Mouse (Mus musculus) Muller cell, postnatal 12 days (primary cell): ENCODE results near the gene Heatr5a.

Experiments
- DNase-seq: peaks from one replicate; pipeline ENCODE4 v3.0.0-alpha.2; 2015; ENCODE audit errors: inconsistent ontology term

Heatr5a gene

DNA sequence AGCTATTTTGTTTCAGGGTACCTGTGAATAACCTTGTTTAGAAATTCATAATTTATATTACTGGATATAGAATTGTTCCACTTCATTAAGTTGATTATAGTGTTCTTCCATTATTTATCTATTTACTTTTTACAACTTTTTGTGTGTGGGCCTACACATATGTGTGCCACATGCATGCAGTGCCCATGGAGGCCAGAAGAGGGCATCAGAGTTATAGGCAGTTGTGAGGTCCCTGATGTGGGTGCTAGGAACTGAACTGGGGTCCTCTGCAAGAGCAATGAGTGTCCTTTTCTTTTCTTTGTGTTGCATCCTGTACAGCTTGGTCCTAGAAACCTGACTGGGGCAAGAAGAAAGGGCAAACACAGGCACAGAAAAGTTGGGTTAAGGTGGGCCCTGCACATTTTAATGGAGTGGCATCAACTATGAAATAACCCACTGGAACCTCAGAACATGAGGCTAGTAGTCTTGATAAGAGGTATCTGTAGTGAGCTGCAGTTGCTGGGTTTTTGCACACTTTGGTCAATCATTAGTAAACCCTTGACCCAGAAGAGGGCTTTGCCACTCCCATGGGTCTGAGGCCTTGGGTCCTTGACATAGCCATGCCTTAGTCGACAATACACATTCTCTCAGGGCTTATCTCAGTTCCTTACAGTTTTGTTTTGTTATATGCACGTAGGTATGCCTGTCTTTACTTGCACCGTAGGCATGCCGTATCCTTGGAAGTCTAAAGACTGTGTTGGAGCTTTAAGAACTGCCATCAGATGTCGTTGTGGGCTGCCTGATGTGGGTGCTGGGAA is 1.3 kb upstream of the Heatr5a start:
- DNase-seq: no peak

DNA sequence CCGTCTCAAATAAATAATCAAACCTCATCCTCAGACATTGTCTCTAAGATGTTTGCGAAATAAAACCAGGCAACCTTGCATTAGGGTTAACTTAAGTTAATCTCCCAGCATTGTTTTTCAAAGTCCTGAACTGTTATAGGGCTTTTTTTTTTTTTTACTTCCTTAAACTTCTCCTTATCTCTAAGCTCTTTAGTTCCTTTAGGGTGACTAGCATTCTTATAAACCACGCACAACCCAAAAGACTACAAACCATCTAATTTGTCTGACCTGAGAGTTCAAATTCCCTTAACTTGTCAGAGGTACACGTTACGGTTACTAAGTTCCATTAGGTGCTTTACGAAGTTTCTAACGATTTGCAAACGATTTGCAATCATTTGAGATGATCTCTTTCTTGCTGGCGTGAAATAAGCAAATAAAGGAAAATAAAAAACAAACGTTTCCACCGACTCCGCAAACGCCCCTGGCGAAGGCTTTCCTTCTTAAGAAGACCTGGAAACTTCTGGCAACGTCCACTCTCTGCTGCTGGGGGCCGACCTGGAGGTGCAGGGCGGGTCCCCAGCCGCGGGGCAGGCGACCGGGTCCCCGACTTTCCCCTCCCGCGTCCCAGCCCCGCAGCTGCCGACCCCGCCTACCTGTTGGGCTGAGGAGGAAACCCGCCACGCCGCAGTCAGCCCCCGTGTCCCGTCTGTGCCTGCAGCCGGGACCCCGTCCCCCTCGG is 610 bp downstream of the Heatr5a start:
- DNase-seq: no peak

DNA sequence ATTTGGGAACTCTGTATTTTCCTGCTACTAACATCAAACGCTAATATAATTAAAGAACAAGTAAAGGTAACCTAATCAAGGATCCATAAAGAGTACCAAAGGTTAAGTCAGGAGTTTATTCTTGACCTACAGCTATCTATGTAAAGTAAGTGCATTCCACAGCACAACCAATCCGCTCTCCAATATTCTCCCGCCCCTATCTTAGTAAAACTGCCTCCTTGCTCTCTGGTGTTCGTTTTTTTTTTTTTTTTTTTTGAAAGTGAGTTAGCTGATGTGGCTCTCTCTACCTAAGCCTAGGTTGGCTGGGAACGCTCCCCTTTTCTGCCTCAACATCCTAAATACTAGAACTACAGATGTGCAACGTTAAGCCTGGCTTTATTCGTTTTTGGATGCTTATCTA is 1.2 kb downstream of the Heatr5a start:
- no peak for DNase-seq

DNA sequence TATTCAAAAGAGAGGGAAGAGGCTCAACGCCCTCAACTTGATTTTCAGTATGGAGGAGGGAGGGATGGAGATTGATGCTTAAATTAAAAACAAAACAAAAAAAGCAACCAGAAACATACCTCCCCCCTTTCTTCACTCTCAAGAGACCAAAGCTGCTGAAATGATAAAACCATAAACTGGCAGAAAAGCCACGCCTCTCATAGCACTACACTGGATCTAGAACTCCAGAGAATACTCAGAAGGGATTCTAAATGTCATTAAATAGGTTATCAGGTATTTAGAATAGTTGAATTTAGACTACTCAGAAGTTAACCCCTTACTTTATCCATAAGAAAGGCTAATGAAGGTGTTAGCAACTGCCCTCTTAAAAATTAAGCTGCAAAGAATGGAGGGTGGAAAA is 2.0 kb downstream of the Heatr5a start:
- DNase-seq: no peak

DNA sequence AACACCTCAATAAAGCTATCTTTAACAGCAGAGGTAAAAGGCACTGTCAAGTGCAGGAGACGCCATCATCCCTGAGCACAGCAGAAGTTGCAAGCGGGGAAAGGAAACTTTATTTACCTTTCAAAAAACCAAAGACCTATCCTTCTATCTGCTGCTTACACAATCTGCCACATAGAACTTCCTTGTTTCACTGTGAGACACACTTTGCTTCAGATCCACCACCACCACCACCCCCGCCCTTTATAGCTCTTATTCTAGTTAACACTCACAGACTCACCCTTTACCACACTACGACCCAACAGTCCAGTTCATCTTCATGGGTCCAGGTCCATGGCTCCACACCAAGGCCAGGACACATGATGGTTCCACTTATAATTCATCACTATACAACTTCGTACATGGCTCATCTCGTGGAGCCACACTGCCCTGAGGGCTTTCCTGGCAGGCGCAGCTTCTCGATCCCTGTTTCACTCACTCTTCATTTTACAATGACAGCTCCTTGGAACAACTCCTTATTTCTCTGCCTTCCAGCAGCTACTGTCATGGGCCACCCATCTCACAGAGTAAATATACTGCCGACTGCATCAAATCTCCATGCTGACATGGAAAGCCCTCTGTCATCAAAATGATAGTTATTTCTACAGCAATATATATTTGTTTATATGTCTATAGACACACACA is 3.1 kb downstream of the Heatr5a start:
- DNase-seq: no peak

DNA sequence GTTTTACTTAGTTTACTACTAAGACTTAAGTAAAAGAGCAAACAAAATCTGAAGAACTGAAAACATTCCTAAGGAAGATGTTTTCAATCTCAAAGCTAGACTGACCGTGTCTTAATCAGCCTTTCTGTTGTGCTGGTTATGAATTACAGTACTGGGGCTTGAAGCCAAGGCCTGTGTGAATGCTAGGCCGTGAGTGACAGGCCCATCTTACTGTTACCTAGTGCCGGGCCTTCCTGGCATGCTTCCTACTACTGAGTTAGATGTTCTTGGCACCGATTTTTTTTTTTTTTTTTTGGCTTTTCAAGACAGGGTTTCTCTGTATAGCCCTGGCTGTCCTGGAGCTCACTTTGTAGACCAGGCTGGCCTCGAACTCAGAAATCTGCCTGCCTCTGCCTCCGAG is 13.5 kb downstream of the Heatr5a start:
- no peak for DNase-seq

DNA sequence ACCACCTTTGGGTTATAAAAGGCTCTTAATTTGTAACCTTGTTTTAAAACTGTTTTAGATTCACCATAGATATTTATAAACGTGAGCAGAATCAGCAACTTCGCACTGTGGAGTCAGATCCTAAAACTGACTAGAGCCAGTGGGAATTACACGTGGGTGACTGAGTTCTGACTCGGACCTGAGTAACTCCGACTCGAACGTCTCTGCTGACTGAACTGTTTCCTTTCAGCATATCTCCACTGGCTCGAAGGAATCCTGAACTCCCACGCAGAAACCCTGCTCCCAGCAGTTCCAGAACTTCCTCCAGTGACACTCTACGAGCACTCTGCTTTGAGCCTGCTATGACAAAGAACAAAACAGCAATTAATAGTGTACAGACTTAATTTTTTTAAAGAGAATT is 18.8 kb downstream of the Heatr5a start:
- DNase-seq: peak; percentile 44

DNA sequence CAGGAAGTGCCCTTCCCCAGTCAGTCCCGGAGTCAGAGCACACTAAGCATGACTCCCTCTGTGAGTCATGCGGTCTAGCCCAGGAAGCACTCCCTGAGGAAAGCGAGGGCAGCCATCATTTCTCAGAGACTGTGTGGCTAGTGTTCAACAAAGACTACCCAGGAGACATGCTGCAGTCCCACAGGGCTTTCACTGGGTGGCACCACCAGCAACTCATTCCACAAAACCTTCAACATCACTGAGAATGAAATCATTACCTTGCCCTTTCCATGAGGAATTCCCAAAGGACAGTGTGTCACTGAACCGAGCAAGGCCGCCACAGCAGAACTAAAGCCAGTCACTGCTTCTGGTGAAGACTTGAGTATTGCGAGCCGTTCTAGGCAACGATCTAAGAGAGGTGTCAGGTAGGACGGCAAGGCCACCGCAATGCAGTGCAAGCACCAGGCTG is 23.6 kb downstream of the Heatr5a start:
- DNase-seq: peak; percentile 47

DNA sequence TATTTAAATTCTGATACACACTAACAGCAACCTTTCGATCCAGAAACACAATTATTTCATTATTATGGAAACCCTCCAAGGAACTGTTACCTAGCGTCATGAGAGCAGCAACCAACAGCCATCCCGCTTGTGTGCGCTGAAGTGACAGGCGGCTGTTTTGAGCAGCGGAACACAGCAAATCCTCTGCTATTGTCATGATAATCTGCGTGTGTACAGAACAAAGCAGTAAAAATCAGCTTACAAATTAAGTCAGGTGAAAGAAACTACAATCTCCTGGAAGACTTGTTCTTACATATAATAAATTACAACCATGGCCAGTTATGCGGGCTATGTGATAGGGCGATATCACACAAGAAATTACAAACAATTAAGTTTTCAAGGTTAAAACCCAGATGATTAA is 25.8 kb downstream of the Heatr5a start:
- no peak for DNase-seq

DNA sequence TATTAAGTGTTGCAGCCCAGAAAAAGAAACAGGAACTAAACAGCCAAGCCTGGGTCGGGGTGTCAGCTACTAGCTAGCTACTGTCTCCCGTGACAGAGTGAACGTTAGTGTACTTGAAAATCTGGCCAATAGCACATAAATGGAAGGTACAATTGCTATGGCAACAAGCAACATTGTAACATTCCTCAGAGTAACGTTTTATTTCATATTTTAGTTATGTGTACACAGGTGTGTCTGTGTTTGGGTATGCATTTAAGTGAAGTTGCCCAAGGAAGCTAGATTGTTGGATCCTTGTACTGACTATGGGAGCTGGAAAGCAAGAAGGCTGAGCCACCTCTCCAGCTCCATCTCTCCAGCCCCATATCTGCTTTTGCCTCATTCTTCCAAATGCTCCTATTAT is 31.3 kb downstream of the Heatr5a start:
- no peak for DNase-seq

DNA sequence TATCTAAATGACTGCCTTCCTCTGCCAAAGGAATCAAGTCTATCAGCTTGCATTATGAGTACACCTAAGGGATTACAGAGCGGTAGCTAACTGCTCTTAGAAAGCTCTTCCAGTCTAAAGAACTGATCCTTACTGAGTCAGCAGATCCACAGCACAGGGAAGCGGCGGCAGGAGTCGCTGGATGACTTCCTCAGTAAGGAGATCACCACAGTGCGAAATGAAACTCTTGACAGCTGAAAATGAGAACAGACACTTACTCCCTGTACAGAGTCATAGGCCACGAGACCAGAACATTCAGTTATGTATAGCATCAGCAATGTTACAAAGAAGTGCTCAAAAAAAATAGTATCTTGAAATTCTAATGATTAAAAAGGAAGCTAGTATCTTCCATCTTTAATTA is 33.2 kb downstream of the Heatr5a start:
- DNase-seq: no peak

DNA sequence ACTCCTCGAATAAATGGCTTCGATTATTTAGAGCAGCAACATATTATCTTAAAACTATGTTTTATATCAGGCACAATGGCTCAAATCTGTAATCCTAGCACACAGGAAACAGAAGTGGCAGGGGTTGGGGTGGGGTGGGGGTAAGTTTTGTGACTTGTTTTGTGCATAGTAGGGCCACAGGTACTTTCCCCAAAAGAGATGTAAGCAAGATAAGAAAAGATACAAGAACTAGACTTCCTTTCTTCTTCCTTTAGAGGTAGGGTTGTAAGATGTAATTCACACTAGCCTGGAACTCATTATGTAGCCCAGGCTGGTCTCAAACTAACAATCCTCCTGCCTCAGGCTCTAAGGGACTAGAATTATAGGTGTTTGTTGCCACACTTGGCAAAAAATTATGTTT is 41.5 kb downstream of the Heatr5a start:
- no peak for DNase-seq

DNA sequence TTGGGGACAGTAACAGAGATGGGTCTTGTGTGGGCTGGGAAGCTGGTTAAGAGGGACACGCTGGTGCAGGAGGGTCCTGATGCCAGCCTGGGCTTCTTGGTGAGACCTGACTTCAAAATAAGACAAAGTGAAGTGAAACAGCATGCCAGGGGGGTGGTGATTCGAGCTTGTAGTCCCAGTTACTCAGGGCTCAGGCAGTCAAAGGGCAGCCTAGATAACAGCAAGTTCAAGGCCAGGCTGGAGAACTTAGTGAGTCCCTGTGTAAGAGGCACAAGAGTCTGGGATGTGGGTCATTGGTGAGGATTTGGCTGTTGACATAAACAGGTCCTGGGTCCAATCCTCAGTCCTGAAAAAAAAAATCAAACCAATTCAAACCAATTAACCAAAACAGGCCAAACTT is 53.9 kb downstream of the Heatr5a start:
- no peak for DNase-seq

DNA sequence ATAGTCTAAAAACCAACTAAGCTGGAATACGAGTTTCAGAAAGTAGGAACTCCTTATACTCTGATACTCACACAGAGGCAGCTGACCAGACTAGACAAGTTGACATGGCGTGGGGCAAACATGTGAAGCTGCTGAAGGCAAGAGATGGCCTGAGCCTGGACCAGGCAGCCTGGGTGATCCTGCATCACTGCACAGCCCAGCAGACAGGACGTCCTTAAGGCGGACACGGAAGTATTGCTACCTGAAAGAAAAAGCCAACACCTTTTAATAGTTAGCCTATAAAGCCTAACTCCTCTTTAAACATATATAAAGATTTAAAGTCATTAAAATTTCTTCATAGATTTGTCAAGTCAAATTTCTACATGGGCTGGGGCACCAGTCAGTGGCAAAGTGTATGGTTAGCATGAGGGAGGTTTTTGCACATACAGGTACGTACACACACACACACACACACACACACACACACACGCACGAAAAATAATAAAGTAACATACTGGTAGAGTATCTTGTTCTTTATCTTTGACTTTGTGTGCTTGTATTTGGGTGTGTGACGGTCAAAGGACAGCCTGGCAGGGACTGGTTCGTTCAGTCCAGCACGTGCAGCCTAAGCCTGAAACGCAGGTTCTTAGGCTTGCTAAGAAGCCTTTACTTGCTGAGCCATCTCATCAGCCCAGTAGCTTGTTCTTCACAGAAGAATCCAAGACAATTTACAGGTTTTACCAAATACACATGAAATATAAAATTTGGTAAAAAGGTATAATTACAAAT is 56.0 kb downstream of the Heatr5a start:
- no peak for DNase-seq

DNA sequence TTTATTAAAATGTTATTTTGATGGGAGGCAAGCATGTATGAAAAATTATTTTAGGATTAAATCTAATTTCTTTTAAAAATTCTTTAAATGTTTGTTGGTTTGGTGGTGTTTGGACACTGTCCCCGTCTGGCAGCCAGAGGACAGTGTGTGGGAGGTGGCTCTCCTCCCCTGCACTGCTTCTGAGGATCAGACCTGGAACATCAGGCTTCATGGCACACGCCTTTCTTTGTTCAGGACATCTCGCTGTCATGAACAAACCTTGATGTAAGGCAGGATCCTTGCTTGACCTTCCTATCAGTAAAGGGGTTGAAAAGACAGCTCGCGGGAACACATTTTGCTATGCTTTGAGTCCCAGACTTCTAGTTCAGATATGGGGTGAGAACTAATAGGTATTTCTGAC is 61.9 kb downstream of the Heatr5a start:
- no peak for DNase-seq

DNA sequence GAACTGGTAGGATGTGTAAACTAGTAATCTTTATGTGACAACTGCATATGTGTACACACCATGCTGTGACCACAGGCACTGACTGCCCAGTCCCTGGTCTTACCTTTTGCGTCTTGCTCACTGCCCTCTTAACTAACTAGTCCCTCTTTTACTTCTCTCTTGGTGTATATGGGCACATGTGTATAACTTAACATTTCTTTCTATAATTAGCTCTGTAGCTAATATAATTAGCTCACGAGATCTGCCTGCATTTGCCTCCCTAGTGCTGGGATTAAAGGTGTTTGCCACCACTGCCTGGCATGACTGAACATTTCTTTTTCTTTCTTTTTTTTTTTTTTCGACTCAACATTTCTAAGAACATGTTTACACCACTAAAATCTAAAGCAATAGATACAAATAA is 63.6 kb downstream of the Heatr5a start:
- no peak for DNase-seq

DNA sequence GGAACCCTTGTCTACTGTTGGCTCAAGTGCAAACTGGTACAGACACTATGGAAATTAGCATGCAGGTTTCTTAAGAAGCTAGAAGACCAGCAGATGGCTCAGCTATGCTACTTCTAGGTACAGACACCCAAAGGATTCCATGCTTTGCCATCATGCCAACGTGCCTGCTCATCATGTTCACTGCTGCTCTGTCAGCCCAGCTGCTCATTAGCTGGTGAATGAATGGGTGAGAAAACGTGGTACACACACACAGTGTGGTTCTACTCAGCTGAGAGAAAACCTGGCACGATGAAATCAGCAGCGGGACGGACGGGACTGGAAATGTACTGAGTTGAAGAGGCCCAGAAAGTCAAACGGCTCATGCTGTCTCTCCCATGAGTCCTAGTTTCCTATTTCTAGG is 70.6 kb downstream of the Heatr5a start:
- peak; percentile 40 for DNase-seq

DNA sequence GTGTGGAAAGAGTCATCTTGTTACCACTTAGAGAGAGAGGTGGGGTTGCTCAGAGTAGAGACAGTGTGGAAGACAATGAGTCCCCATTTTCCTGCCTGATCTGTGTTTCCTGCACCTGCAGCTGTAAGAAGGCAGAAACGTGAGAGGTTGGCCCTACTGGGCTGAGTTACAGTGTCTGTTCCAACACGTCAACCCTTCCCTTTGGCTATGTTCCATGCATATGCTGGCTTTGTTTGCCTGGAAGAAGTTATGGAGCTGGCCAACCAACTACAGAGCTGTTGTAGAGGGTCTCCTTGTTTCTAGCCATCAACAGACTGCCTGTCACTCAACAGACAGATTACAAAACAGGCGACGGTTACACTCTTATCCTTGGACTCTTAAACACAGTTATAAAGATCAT is 74.2 kb downstream of the Heatr5a start:
- no peak for DNase-seq

DNA sequence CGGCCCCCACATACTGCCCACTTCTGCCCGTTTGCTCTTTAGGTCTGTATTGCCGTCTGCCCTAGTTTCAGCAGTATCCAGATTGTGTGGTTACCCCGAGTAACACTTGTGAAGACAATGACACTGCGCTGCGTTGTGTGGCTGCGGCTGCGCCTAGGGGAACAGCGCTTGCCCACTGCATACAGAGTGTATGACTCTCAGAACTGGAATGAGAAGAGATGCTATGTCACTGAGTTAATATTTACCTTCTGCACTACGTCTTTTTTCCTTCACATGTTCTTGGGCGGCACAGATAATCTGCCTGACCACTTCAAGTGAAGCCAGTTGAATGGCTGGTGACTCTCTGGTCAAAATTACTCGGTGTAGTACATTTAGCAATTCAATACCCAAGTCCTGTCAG is 82.5 kb downstream of the Heatr5a start:
- DNase-seq: no peak

DNA sequence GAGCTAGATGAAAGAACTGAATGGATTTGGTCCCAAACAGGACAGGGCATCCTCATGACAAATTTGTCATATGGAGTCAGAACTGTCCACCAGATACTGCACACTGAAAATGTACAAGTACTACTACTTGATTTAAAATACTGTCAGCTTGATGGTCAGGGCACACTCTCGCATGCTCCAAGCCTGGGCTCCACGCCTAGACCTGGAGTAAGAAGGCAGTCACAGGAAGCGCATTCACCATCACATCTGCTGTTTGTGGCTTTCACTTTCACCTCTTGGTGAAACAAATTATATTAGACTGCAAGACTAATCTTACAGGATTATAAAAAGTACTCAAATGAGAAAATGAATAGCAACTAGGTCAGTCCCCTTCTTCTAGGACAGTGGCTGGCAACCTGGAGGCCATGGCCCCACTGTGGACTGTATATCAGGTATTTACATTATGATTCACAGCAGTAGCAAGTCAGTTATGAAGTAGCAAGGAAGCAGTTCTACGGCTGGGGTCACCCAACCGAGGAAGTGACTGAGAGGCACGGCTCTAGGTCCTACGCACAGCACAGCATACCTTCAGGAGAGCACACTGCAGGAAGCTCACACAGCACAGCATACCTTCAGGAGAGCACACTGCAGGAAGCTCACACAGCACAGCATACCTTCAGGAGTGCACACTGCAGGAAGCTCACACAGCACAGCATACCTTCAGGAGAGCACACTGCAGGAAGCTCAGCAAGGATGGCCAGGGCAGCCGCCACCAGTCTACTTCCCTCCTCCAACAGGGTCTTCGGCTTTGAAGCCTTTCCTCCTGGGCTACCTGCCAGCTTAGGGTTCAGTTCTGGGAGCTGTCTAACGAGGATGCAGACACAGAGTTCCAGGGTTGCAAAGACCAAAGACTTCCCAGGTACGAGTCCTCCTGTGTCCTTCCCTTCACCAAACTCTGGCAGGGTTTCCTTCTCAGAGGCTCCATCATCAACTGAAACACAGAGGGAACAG is 83.5 kb downstream of the Heatr5a start:
- no peak for DNase-seq

DNA sequence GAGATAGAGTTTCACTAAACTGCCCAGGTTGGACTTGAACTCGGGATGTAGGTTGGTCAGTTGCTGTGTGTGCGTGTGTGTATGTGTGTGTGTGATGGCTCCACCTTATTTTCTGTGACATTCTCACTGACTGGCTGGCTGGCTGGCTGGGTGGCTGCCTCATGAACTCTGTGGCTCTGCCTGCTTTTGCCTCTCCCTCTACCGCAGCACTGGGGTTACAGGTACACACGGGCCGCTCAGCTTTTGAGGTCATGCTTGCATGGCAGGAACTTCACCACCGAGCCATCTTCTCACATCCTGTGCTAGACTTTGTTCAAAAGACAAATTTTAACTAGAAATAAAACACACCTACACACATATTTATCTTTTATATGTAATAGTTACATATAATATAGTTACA is 84.8 kb downstream of the Heatr5a start:
- DNase-seq: no peak
